Mouse (Mus musculus): ENCODE results near the gene Cc2d2a.

Cc2d2a gene

DNA sequence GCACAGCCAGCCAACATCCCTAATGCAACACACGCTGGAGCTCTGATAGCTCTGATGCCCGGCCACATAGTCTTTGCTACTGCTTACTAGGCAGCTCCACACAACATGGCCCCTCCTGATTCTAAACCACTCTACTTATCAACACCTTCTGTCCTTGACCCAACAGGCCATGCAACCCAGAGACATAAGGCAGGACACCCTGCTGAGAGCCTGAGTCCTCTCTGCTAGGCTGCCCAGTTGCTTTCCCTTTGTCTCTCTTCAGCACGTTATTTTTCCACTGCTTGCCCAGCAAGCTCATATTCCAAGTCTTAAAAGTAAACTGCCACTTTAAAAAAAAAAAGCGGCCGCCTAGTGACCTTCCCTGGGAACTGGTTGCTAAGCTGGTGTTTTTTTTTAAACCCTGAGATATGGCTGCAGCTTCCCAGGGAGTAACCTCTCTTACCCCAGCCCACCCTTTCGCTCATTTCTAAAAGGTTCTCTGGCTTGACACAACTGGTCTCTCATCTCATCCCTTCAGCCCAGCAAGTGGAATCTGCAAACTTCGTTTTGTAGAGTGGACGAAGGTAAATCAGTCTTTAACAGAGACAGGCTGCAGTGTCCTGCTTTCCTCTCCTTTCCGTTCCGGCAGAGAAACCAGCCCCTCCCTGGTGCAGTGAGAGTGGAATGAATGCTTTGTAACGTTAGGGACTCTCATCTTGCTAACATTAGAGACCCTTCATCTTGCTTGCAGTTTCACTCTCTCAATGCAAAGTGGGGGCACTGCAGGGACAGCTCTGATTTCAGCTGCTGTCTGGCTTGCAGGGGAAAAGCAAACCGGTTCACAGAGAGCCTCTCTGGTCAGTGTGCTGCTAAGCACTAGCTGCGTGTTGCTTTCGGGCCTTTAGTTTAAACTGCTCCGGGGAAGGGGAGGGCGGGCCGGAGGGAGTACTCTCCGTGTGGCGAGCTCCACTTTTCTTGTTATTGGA lies at the start of gene Cc2d2a:
Gene Cc2d2a (plus strand): TSS at position 350 of the 965 bp plus-strand sequence.
- DNase-seq (ENCODE audit: extremely low read depth, low read depth): no peak

DNA sequence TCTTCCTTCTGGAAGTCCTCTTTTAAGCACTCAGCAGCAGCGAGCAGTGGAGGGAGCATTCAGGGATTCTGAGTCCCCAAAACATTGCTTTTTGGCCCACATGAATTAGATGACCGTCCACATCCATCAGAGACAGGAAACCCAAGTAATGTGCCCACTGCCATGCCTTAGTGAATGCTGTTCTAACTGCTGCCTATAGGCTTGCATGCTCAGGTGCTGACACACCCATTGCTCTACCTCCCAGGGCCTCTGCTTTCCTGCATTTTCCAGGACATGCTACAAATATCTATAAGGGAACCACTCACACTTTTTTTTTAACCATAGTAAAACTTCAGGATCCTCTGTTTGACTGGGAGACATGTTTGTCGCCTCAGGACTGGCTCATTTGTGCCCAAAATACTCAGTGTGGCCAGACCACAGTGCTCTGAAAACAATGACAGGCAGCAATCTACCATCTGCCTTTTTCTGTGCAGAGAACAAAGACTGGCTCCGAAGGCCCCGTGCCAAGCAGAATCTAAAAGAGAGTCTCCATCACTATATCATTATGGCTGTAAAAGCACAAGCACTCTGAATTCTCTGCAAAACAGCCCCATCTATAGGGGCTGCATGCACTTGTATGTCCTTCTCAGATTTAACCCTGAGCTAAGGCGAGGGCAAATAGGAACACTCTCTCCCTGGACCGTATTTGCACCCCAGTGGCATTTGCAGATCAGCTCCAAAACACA lies 40.4 kb upstream of the Cc2d2a start:
- DNase-seq (ENCODE audit: extremely low read depth, low read depth): no peak

DNA sequence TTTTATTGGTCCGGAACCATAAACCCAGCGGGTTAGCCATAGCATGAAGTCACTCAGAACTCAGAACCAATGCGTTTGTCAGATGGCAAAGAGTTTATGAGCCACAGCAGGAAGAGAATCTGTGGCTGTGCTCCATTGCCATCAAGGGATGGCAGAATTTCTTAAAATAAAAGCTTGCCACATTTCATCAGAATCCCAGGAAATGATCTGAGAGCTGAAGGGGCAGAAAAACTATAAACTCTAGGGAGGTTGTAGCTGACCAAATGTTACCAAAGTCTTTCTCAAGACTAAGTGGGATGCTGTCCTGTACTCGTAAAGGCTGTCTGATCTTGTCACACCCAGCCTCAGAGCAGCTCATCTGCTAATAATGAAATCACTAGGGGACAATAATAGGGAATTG lies 36.7 kb upstream of the Cc2d2a start:
- DNase-seq (ENCODE audit: extremely low read depth, low read depth): no peak

DNA sequence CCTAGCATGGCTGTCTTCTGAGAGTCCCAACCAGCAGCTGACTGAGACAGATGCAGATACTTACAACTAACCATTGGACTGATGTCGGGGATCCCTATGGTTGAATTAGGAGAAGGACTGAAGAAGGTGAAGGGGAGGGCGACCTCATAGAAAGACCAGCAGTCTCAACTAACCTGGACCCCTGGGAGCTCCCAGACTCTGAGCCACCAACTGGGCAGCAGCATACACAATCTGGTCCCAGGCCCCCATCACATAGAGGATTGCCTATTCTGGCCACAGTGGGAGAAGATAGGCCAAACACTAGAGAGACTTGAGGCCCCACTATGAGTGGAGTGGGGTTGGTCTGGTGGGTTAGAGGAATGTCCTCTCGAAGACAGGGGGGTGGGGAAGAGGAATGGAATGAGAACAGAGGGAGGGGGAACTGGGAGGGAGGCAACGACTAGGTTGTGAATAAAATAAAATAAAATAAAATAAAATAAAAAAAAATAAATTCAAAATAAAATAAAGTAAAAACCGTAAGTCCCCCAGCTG lies 28.0 kb upstream of the Cc2d2a start:
- no peak for DNase-seq (ENCODE audit: extremely low read depth, low read depth)

DNA sequence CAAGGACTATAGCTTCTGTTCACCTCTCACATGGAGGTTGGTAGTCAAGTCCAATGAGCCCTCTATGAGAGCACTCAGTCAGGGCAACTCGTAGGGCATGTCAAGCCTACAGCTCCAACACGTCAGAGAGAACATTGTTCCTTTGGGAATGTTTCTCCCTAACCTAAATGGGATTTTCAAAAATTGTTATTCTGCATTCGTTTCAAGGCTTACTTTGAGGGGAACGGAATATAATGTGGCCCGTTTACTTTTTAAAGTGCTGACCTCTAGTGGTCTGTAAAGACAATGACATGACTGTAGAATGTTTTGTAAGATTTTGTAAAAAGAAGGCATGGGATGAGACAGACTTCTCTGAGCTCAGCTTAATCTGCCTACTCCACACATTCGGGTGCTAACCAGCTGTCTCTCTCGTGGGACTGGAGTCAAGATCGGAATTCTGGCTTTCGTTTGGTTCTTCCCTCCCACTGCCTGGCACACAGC lies 27.5 kb upstream of the Cc2d2a start:
- DNase-seq (ENCODE audit: extremely low read depth, low read depth): no peak

DNA sequence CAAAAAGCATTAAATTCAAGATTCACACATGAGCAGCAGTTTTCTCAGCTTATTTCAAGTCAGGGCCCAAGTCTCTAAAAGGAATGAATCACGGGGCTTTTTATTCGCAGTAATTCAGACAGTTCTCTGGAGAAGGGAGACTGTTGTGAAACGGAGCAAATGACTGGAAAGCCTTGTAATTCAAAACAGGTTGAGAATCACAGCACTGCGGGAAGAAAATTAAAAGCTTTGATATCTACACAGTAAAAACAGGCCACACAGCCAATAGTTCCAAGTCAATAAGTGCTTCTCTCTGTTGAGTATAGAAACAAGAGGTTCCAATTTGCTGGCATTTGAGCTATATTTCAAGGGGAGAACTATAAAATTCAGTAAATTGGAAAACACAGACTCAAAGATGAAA lies 17.1 kb upstream of the Cc2d2a start:
- no peak for DNase-seq (ENCODE audit: extremely low read depth, low read depth)

DNA sequence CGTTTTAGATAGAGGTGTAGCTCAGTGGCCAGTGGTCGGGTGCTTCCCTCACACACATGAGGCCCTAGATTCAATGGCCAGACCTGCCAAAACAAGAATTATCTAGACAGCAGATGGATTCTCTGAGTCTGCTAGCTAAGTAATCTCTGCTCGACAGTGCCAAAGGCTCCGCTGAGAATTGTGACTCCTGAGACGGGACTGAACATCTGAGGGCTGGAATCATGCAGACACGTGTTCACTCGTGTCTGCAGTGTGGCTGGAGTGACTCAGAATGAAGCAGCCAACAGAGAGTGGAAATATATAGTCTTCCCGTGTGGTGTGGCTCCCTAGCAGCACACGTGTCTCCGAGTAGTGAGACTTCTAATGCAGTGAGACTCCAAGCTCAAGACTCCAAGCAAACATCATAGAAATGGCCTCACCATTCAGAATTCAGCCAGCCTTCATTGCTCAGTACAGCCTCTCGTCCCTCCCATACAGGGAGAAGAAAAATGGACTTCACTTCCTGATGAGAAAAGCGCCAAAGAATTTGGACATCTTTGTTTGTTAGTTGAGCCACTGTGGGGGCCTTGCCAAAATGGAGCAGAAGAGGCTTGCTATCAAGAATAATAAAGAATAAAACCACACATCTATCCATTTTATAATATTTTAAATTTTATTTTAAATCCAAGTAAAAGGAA lies 14.9 kb upstream of the Cc2d2a start:
- no peak for DNase-seq (ENCODE audit: extremely low read depth, low read depth)

DNA sequence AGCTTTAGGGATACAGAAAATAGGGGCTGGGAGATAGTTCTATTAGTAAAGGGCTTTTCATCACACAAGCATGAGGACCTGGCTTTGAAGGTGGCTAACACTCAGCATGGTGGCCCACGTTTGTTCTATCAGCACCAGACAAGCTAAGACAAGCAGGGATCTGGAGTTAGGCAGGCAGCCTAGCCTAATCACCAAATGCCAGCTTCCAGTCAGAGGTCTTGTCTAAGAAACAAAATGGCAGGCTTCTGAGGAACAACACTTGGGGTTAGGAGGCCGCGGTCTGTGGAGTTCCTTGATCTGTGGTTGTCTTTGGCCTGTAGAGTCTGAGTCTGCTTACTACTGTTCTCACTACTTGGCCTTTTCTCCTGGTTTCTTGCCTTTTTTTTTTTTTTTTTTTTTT lies 648 bp upstream of the Cc2d2a start:
- DNase-seq (ENCODE audit: extremely low read depth, low read depth): no peak

DNA sequence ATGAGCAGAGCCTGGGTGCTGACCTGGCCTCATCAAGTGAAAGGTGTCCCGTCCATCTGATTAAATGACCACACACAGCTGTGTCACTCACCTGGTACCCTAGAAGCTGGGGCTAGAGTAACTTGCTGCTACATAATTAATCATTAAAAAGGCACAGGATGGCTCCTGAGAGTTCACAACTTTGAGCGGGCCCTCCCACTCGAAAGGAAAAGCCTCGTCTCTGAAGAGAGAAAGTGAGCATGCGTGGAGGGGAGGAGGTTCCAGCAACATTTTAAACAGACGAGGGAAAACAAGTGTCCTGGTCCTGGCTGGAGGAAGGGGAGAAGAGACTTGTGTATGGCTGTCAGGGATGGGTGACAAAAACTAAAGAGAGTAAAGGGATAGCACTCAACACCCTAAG lies 1.4 kb downstream of the Cc2d2a start:
- no peak for DNase-seq (ENCODE audit: extremely low read depth, low read depth)

DNA sequence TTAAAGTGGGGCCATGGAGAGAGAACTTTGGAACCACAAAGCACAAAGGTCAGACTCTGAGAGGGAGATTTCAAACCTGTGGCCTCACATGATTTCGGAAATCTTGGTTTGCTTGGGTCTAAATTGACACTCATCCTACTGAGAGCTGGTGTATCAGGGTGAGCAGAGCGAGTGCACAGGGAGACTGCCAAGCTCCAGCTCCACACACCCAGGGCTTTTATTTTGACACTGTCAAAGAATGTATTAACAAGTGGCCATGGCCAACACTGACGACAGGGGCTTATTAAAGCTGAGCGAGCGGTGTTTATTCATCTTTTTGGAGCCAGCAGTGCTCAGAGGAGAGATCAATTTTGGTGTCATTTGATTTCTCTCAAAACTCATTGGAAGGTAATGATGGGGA lies 3.0 kb downstream of the Cc2d2a start:
- DNase-seq (ENCODE audit: extremely low read depth, low read depth): no peak

DNA sequence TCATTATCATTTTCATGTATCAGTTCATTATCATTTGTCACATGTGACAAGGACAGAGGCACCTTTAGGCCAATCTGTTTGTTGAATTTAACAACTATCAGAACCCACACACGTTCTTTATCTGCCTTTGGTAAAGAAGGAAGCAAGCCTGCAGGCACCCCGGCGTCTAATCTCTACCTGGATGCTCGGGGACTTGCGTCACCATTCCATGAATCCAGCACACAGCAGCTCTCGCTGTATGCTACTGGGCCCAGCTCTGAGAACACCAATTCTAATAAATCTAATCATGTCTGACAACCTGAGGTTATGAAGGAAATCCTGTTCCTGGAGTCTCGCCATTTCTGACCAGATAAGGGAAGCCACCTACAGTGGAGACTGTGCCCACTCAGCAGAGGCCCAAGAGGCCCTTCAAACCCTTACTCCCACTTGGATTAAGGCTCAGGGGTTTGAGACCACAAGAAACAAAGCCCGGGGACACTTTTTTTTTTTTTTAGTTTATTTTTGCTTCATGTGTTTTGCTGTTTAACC lies 7.0 kb downstream of the Cc2d2a start:
- DNase-seq (ENCODE audit: extremely low read depth, low read depth): no peak

DNA sequence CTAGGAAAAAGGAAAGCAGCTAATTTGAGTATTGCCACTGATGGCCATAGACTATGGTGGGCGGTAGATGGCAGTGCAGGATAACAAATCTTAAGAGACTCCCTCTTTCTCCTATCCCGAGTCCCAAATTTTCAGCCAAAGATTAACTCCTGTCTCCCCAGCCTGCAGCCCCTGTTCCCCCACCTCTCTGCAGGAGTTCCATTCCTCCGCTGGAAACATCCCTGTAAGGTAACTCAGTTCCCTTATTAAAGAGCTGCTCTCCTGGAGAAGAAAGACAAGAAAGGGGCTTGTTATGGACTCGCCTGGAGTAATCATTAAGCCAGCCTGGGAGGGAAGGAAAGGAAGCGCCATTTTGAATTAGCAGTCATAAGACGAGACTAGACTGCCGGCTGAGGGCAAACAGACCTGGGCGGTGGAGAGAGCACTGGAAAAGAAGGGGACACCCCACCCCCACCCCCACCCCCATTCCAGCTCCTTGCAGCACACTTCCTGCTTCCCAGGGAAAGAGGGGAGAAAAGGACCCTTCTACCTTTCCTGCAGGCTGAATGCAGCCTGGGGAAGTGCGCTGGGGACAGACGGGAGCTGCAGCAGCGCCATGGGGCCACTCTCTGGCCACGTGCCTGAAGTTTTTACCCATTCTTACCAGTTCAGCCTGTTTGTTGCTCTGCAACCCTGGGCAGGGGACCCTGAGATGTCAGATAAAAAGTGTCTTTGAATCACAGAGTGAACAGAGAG lies 10.2 kb downstream of the Cc2d2a start:
- no peak for DNase-seq (ENCODE audit: extremely low read depth, low read depth)

DNA sequence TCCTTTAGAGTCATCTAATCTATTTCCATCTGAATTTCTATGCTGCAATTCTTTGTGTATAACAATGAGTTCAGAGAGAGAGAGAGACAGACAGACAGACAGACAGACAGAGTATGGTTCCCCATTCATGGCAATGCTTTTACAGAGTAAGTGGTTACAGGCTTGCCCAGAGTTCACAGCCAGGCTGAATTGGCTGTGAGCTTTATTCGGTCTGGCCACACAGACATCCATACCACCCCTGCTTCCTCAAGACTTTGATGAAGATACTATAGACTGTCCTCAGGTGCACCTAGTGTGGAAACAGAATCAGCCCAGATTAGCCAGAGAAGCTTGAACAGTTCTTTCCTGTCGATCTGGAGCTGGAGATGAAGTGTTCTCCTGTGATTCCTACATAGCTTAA lies 10.9 kb downstream of the Cc2d2a start:
- no peak for DNase-seq (ENCODE audit: extremely low read depth, low read depth)

DNA sequence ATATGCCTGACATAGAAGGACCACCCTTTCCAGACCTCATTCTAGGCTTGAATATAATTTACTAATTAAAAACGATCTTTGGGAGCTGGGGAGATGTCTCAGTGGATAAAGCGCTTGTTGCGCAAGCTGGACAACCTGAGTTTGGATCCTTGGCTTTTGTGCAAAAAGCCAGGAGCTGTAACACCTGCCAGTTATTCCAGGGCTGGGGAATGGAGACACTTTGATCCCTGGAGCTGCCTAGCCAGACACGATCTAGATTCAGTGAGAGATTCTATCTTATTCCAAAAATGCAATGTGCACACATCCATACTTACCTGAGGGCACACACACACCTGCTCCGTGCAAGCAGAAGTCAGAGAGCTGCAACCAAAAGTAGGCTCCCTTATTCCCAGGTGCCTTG lies 23.3 kb downstream of the Cc2d2a start:
- no peak for DNase-seq (ENCODE audit: extremely low read depth, low read depth)

DNA sequence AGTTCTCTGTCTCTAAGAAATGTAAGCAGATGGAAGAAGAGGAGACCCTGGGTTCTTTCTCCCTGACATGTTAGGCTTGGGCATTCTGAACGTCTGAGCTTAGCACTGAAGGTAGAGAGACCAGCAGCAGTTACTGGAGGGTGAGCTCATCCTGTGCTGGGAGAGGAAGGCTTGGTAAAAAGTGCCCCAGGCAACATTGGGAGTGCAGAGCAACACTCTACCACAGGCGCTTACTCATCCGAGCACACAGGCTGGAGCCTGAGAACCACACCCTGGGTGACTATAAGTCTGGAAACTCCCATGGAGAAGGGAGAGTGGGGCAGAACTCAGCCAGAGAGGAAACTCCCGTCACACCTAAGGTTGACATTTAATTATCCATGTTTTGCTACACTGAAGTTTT lies 30.3 kb downstream of the Cc2d2a start:
- no peak for DNase-seq (ENCODE audit: extremely low read depth, low read depth)

DNA sequence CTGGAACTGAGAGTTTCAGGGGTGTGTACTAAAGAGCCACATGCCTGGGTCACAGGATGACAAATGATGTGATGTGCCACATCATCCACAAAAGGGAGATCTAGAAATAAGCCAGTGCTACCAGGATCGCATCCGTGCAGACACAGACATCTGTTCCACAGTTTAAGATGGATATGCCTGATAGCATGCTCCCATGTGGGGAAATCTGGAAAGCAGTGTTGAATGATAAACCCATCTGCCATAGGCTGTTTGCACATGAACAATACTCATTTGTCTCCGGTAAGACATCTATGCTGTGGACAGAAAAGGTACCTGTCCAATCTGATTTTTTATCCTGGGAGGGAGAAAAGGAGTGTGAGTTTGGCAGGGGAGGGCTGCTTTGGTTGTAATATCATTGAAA lies 35.0 kb downstream of the Cc2d2a start:
- no peak for DNase-seq (ENCODE audit: extremely low read depth, low read depth)

DNA sequence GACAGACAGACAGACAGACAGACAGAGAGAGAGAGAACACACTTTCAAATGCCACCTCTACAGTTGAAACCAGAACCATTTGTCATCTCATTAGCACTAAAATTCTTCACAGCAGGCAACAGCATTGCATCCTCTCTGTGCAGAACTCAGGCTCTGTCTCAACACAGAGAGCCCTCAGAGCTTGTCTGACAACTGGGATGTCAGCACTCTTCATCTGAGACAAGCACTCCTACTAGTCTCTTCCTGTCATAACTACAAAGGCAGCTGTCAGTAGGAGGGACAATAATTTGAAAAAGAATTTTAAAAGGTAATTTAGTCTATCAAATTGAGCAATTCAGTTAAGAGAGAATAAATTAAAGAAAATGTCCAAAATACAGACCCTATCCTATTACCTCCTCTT lies 37.1 kb downstream of the Cc2d2a start:
- no peak for DNase-seq (ENCODE audit: extremely low read depth, low read depth)

DNA sequence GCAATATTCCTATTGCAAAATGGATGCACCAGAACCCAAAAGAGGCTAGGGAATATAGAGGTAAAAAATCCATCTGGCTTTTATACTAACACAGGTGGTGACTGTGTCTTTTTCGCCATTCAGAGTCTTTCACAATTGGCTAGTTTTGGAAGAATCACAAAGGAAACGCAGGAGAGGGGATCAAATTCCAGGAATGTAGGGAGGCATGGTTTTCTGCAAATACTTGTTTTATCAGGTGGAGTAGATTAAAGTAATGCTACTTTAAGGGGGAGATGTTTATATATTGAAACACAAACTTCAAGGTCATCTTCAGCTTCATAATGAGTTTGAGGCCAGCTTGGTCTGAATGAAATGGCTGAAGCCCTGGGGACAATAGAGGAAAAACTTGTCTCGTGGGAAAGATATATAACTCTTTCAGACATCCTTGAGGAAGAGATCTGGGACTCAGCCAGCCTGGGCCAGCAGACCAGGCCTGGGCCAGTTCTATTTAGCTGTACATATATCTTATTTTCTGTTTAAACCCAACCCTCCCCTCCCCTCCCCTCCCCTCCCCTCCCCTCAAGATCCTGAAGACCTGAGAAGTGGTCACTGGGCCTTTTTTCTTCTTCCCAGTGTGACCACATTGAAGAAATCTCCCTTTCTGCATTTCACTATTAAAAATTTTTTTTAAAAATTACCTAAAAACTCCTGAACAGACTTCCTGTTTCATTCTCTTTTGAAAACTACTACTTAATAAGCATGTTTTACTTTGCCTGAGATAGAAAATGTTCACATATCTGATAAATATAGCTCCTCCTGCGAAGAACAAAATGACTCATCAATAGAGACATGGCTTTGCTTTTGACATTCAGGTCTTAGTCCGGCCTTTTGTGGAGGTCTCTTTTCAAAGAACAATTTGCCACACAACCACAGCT lies 59.6 kb downstream of the Cc2d2a start:
- no peak for DNase-seq (ENCODE audit: extremely low read depth, low read depth)

DNA sequence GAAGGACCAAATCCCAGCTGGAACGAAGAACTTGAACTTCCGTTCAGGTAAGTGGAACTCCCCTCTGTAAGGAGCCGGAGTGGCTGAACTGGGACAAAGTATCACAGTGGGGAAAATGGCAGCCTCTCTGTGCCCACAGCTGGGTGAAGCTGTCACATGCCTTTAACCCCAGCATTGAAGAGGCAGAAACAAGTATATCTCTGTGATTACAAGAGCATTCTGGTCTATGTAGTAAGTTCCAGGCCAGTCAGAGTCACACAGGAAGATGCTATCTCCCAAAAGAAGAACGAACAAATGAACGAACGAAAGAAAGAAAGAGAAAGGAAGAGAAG lies 60.3 kb downstream of the Cc2d2a start:
- no peak for DNase-seq (ENCODE audit: extremely low read depth, low read depth)

DNA sequence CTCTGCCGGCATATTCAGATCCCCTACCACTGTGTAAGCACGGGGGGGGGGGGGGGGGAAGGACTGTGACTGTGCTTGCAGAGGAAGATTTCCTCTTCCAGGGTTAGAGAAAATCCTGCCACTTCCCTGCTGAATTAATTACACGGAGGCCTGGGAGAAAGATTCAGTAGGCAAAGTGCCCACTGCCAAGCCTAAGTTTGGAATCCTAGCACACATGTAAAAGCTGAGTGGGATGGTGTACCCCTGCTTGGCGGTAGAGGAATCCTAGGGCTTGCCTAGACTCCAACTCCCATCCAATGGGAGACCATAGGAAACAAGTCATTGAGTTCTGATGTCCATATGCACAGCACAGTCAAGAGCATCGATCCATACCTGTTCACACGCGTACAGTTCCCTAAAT lies 61.7 kb downstream of the Cc2d2a start:
- DNase-seq (ENCODE audit: extremely low read depth, low read depth): no peak
